9 mouse cellular contexts compared by ENCODE assay signal in the genomic region with DNA sequence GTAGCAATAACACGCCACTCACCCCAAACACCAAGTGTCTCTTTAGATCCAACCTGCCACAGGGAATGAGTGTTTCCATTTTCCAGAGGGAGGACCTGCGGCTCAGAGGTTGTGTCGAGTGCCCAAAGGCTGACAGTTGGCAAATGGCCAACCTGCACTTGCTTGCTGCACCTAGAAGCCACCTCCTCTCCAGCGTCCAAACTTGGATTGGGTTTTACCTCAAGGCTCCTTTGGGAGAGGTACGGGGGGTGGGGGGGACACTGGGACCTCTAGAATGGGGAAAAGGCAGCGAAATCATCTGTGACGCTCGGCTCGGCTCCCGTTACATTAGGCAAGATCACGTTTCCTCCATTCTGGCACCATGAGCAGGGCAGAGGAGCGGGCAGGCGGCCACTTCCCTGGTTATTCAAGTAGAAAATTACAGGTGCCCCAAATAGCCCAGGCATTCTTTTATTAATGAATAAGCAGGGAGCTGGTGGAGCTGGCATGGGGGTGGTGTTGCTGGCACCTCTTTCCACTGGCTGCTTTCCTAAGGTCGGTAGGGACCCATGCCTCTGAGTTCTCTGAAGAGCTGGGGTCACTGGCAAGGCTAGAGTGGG. TPM values are rescaled to one million over a fixed set of nuclear protein-coding genes. Genes with fewer than 3 reads are reported as not detected.
DNase-seq lines count a peak whose midpoint lies in the region; TF ChIP-seq lines count a peak whose summit lies in the region.
"Had no signal": no experiment of that assay in that cellular context is flagged by ENCODE, and none has a peak within 500 bp of the region (broad histone marks: within the 10 kb centered on the region; RNA-seq: fewer than 3 reads in every experiment).

No protein-coding gene starts in this region.

- peak overlapping the region; percentile 29; the same call in 1 of the 2 replicates for H3K4me3 ChIP-seq in gastrocnemius, adult 2 months

- intact Hi-C loops in gastrocnemius, adult 2 months (cut with DNase I): no loop called here
- intact Hi-C loops in gastrocnemius, postnatal 36 days (cut with DNase I): no loop called here

- peak; percentile 64 for DNase-seq in gastrocnemius, adult 2 months
- no peak for DNase-seq in gastrocnemius, postnatal 36 days
- DNase-seq in brain, adult 2 months (ENCODE audit: low read depth, low spot score): peak; percentile 92
- peak; percentile 86 to 87 for DNase-seq in cerebellum, postnatal 36 days
- peak; percentile 85 for DNase-seq in kidney, postnatal 10 days
- no peak for DNase-seq in embryo, embryonic 10 days (ENCODE audit: low spot score)
- DNase-seq in thymus, postnatal 14 days: no peak
- DNase-seq in urinary bladder, postnatal 25 days (ENCODE audit: low spot score): no peak
- DNase-seq: liver had no signal

- peak overlapping the region; percentile 46; the same call in 1 of the 2 replicates for H3K27ac ChIP-seq in gastrocnemius, adult 2 months

- no peak for TF ChIP-seq CTCF in gastrocnemius, adult 2 months (IDR thresholded peaks at IDR 0.05)

RNA-seq across cellular contexts. Expression of gene Fam107a, which starts 13.6 kb away (rescaled TPM):
- 1 to 10 TPM; 3.6 to 5.6 TPM for total RNA-seq in gastrocnemius, adult 2 months (2021)
- 1 to 10 TPM; 2.7 to 6.1 TPM for total RNA-seq in gastrocnemius, postnatal 36 days (2021)

RNA-seq across cellular contexts. Expression of gene Oit1, which starts 47.1 kb away (rescaled TPM):
- total RNA-seq in gastrocnemius, adult 2 months (2021): not detected
- not detected for total RNA-seq in gastrocnemius, postnatal 36 days (2021)

Comparison
In these comparisons a context has a peak if more than half of its experiments do, and no peak if none do; other contexts are left out.
1. DNase-seq: peak in gastrocnemius, adult 2 months (single experiment), brain, adult 2 months (single experiment), cerebellum, postnatal 36 days (2 of 2) and kidney, postnatal 10 days (single experiment); none in gastrocnemius, postnatal 36 days (0 of 2), embryo, embryonic 10 days (single experiment), thymus, postnatal 14 days (single experiment) and urinary bladder, postnatal 25 days (single experiment).